Mouse (Mus musculus) megakaryocyte-erythroid progenitor cell, adult 5 weeks (primary cell): Measurements from ENCODE around the gene Hpcal4. TPM values are rescaled to one million over a fixed set of nuclear protein-coding genes. Genes with fewer than 3 reads are reported as not detected.

Experiments
- polyA plus RNA-seq: library from polyadenylated mRNA; stranded (reverse); fragments of >175 nt; gene quantifications from 2 replicates; pipeline ENCODE4 v1.2.3, GENCODE M21; 2012

The Hpcal4 gene
- not detected in 2 replicates for polyA plus RNA-seq

GRCm38 (mm10) chr4:123182328-123183238, at the start of gene Hpcal4:
TSS of gene Hpcal4 (plus strand) at chr4:123183227.

GRCm38 (mm10) chr4:123139513-123140154, 43.4 kb upstream of the Hpcal4 start, which contains the start of gene Ppie:
TSS of gene Ppie (minus strand) at chr4:123139951.

DNA sequence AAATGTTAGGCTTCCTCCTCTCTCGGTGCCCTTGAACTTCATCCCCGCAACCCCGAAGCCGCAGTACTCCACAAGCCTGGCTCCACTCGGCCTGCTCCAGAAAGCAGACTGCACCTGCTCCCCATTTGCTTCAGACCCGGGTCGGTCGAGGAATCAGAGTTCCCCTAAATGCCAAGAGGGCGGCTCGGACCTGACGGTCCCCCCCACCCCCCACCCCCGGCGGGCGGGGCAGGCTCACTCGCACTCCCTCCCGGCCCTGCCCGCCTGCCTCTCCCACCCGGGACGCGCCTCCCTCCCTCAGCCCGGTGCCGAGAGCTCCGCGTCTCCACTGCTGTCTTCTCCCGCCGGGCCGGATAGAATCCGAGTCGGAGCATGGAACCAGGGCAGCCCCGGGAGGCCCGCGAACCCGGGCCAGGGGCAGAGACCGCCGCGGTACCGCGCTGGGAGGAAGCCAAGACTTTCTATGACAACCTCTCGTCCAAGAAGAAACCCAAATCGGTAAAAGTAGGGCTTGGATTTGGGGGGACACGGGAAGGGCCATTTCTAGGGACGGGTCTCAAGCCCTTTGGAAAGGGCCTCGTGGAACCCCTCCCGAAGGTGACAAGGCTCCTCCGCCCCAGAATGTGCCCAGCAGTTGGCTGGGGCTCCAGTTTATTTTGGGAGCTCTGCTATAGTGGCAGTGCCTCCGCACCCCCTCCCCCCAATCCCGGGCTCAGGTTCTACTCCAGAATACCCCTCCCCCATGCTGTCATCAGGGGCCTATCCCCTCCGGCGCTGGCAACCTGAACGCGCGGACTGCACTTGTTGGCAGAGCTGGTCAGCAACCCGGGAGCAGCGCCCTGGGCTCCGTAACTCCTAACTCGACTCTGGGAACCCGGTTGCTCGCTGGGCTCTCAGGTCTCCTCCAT, 18.4 kb downstream of the Hpcal4 start, which contains the start of gene Nt5c1a:
TSS of gene Nt5c1a (plus strand) at position 319 of the 908 bp plus-strand sequence.

DNA sequence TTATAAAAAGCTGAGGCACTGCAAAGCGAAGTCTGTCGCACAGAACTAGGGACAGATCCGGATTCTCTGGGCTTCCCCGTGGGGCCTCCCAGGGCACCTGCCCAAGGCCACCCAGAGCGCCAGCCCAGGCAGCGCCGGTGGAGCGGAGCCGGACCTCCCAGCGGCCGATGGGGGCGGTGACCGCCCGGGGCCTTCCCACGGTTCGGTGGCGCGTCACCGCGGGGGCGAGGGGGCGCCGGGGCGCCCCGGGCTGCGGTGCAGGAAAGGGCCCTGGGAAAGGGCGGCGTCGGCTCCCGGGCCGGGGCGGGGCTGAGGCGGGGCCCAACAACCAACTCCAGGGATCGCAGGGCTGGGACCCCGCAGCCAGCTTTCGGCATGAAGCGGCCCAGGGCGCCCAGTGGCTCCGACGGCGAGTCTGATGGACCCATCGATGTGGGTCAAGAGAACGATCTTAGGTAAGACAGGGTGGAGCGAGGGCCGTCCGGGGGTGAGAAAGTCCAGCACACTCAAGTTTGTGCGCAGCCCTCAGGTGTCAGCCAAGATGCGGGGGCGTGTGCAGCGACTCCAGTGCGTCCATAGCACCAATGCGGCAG, 50.6 kb downstream of the Hpcal4 start, which contains the start of gene Heyl:
TSS of gene Heyl (plus strand) at position 65 of the 593 bp plus-strand sequence.

Other genes with a start within 250 kb of the Hpcal4 start
- 0.08 and 0.21 TPM in 2 replicates for gene Mfsd2a, start 222.0 kb upstream of the Hpcal4 start, polyA plus RNA-seq
- 2.9 and 7.0 TPM in 2 replicates for gene Mycl, start 187.6 kb upstream of the Hpcal4 start, polyA plus RNA-seq
- gene Trit1, start 166.6 kb upstream of the Hpcal4 start, polyA plus RNA-seq = 2.7 and 2.9 TPM in 2 replicates
- gene Bmp8b, start 78.1 kb upstream of the Hpcal4 start, polyA plus RNA-seq = not detected in 2 replicates
- gene Oxct2b, start 67.0 kb upstream of the Hpcal4 start, polyA plus RNA-seq = not detected in 2 replicates
- gene Ppie, start 43.3 kb upstream of the Hpcal4 start, polyA plus RNA-seq = 12.9 and 15.8 TPM in 2 replicates
- not detected in 2 replicates for gene Nt5c1a, start 18.3 kb downstream of the Hpcal4 start, polyA plus RNA-seq
- gene Heyl, start 50.3 kb downstream of the Hpcal4 start, polyA plus RNA-seq = 0.16 and 0.43 TPM in 2 replicates
- 714 and 746 TPM in 2 replicates for gene Pabpc4, start 79.1 kb downstream of the Hpcal4 start, polyA plus RNA-seq
- 0.03 and 0.15 TPM in 2 replicates for gene Oxct2a, start 140.4 kb downstream of the Hpcal4 start, polyA plus RNA-seq
- gene Bmp8a, start 160.0 kb downstream of the Hpcal4 start, polyA plus RNA-seq = 0.27 and 0.50 TPM in 2 replicates